Mouse (Mus musculus): Measurements from ENCODE around the gene Cd37.
A peak's percentile ranks its signal among the peaks of the same experiment; 100 is the strongest.

The Cd37 gene

DNA sequence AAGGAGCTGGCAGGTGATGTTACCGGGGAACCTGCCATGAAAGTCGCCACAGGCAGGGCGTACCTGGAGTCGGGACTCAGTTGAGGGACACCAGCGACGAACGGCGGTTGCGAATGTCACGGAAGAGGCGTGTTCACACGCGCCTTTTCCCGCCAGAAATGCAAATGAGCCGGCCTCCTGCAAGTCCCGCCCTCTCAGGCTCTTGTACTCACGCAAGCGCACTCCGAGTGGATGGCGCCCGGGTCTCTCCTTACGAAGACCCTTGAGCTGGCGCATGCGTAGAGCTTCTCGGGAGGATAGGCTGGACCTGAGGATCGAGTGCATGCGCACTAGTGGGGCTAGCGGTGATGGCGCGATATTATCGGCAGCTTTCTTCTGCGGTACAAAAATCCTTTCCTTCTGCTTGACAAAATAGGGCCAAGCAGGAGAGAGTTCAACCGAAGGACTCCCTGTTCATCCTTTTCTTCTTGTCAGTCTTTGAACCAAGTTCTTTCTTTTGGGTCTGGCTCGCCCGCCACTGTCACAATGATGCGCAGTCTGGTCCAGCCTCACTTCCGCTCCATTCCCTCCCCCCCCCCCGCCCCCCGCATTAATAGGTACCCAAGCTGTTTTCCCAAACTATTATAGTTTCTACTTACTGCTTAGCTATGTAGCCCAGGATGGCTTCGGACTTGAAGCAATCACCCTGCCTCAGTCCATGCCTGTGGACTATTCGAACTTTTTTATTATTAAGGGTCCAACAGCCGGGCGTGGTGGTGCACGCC, 34.4 kb downstream of the Cd37 start, which contains the start of gene Ccdc155:
Gene Ccdc155, minus strand, starts transcription at position 513 of the 764 bp plus-strand sequence.
- DNase-seq (ENCODE audit: low spot score in 2 of 2), result peak; percentile 52 to 83

DNA sequence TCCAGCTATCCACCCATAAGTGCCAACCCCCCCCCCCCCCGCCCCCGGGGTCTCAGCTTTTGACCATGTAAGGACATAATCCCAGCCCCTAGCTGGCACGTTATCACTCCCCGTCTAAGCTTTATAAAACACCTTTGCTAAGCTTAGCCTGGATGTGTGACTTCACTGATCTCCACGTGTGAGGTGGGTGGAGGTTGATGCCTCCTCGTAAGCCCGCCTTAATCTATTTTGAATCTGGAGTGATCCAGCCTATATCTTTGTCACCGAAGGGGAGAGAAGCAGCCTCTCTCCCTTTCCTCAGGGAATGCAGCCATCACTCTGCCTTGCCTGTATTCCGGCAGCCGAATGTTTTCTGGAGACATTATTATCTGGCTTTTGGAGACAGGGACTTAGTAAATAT, 36.3 kb downstream of the Cd37 start:
- no peak for DNase-seq (ENCODE audit: low spot score in 2 of 2)

DNA sequence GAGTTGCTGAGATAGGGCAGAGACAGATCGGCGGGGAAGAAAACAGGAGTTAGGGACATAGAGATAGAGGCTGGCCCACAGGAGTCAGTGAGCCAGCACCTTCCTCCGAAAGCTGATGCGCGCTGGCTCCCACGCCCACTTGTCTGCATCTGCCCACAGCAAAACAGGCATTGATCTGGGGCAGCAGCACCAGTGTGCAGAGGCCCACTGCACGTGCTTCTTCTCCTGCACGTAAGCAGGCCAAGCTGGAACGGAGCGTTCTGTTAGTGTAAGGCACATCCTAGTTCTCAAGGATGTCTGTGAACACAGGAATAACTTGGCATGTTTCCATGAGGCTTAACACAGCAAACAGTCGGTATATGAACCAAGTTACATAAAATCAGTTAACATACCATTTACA, 40.0 kb downstream of the Cd37 start:
- no peak for DNase-seq (ENCODE audit: low spot score in 2 of 2)

DNA sequence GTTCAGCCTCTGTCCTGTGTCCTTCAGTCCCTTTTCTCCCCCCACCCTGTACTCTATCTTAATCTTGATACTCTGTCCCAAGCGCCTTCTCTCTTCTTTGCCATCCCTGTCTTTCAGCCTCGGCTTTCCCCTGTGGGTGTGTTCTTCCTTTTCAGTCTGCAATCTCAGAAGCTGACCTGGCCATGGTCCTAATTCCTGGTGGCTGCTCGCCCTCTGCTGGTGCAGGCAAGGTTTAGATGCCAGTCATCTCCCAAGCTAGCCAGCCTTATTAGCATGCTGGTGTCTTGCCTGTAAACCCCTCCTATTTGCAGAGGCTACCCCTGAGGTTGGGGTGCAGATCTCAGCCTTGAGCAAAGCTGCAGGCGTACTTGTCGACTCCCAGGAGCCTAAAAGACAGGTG, 40.5 kb downstream of the Cd37 start:
- peak; percentile 59 to 76 for DNase-seq (ENCODE audit: low spot score in 2 of 2)

DNA sequence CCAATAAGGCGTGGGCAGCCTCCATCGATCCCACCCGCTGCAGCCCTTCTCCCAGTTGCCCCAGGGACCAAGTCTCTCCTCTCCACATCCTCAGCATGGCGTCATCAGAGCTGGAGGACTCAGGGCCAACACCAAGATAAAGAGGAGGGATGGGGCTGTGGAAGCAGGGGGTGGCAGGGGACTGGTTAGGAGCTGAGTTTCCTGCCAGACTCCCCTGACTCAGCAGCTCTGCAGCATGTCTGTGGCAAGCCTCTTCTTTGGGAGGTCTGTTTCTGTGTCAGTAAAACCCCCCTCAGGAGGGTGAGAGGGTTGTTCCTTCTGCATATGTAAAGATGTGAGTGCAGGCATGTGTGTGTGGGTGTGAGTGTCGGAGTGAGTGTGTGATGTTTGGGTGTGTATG, 41.9 kb downstream of the Cd37 start:
- DNase-seq (ENCODE audit: low spot score in 2 of 2), result no peak

DNA sequence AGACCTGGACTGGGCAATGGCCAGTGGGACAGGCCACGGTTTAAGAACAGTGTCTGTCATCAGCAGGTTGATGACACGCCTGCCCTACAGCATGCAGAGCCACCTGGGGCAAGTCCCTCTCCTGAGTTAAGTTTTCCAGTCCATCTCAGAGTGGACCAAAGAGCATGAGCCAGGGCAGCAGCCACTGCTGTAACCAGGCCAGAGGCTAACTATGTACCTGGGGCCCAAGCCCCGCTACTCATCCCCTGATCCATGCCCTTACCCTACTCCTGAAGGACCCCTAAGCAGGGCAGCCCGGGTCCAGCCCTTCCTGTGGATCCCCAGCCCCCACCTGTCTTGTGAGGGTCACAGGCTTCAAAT, 42.8 kb downstream of the Cd37 start:
- no peak for DNase-seq (ENCODE audit: low spot score in 2 of 2)

DNA sequence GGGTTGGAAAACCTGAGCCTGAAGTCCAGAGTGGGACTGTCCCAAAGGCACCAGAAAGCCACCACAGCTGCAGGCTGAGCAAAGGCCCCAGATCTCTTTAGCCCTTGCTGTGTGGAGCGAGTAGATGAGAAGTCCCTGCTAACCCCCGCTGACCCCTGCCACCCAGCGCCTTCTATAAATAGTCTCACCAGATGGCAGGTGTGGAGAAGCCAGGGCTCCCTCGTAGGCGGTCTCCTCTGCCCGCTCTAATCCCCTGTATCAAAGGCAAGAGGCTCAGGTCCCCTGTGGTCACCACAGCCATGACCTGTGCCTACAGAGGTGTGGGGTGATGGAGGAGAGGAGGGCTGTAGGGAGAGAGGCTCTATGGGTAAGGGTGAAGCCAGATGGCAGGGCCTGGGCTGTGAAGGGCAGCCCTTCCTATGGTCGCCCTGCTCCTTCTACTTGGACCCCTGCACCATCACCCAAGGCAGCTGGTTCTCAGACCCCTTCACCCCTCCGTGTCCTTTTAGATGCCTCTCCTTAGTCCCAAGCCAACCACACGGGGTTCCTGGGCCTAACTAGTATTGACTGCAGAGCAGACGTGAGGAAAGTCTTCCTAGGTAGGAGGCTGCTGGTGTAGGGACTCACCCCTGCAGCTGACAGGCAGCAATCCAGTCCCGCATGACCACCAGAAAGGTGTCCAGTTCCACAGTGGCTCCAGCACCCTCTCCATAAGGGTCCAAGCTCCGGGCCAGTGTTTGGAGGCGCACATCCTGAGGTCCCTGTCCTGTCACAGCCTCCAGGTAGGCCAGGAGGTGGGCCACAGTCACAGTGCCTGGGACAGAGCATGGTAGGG, 43.4 kb downstream of the Cd37 start:
- no peak for DNase-seq (ENCODE audit: low spot score in 2 of 2)

DNA sequence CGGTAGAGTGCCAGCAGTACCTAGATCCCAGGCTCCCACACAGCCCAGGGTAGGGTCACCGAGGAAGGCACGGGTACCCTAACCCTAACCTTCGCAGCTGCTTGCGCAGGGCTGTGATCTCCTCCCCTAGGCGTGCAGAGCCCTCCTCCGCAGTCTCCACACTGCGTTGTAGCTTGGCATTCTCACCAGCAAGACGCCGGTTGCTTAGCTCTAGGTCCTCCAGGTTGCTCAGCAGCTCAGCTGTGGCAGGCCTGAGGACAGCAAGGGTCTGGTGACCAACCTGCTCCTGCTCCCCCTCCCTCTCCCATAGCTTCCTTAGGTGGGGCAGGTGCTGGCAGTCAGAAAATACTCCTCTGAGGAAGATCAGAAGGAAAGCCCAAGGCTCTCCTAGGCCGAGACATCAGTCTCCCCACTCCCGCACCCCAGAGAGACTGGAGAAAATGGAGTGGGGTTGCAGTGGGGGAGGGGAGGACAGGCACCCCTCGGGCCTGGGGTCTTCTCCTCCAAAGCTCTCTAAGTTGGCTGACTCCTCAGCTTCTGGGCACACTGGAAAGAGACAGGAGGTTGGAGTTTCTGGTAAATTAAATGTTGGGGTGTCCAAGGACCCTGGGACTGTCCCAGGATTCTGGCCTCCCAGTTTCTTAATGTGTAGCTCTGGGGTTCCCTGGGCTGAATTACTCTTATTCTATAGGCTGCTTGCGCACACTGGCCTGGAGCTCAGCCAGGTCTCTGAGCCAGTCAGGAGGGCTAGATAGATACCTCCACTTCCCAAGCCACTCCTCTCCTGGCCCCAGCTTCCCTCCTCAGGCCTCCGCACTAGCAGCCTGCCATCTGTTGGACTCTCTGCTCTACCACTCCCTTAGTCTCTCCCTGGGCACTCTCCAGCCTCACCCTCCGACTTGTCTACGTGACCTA, 44.8 kb downstream of the Cd37 start:
- no peak for DNase-seq (ENCODE audit: low spot score in 2 of 2)

DNA sequence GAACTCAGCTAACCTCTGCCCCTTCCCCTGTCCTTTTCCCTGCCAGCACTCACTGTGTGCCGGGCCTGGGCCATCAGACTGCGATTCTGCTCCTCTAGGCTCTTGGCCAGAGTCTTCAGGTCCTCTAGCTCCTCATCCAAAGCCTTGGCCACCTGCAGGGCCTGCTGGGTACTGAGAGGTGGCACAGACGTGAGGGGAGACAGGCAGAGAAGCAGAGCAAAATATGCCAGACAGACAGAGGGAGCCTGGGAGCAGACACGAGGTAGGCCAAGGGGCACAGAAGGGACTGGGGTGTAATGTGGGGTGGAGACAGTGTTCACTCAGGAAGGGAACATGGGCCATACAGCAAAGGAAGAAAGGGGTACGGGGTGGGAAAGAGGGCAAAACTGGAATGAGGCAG, 45.5 kb downstream of the Cd37 start:
- no peak for DNase-seq (ENCODE audit: low spot score in 2 of 2)

DNA sequence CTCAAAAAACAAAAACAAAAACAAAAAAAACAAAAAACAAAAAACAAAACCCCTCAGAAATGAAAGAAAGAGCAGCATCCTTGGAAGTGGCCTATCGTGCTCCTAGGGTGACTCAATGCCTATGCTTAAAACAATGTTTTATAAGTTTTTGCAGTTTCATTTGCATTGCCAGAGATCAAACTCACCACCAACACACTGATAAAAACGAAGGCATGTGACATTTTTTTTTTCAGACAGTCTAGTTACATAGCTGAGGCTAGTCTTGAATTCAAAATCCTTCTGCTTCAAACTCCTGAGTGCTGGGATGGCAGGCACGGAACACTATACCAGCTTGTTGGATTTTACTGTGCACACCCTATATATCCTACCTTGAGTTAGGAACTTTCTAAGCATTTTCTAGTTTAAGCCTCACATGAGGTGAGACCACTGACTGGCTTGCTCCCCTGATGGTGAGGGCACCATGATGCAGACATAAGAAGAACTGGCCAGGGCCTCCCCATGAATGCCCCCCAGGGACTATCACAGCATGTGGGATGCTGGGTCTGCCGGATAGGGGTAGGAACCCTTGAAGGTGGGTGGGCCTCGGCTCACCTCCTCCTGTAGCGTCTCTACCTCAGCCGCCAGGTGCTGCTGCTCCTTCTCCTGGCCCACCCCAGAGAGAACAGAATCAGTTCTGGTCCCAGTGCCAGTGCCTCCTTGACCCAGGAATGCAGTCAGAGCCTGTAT, 46.2 kb downstream of the Cd37 start:
- no peak for DNase-seq (ENCODE audit: low spot score in 2 of 2)

DNA sequence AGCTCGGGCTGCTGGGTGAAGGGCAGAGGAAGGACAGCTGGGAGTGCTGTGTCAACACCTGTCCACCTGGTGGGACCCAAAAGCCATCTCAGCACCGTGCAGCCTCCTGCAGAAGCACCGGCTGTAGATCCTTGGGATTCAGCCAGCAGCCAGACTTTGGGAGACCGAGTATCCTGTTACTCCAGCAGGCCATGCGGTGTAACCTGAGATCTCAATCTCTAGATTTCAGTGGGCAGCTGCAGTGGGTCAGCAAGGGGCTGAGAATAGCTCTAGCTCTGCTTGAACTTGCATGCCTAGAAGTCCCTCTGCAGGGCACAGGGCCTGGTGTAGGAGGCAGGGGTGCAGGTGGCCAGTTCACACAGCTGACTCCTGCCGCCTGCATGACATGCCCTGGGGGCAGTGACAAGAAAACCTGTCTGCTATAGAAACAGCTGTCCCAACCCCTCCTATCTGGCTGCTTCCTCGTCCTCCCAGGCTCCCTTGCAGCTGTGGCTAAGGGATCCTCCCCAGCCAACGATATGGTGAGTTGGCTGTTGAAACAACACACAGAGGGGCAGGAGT, 47.0 kb downstream of the Cd37 start:
- DNase-seq (ENCODE audit: low spot score in 2 of 2), result no peak

DNA sequence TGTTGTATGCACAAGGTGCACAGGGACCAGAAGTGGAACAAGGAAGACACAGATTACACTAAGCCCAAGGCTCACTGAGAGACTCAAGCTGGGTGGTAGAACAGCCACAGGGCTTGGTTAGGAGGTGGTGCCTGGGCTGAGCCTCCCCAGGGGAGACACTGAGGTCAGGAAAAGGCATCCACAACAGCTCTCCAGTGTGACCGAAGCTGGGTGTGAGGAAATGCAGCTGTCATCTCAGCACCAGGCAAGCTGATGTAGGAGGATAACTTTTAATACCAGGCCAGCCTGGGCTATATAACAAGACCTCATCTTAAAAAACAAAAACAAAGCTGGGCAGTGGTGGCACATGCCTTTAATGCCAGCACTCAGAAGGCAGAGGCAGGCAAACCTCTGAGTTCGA, 47.8 kb downstream of the Cd37 start:
- DNase-seq (ENCODE audit: low spot score in 2 of 2), result no peak

DNA sequence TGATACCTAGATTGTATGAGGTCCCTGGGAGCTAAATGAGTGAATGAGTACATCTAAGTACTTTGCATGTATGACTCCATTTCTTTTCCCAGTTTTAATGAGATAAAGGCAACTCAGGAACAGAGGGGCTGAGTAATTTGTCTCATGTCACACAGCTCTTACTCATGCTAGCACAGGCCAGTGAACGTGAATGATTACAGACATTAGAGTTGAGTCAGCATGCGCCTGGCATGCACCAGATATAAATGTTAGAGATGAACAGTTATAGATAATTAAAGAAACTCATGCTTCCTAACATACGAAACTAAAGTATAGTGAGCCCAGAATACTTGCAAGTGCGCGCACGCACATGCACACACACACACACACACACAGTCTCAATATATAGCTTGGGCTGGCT, 48.7 kb downstream of the Cd37 start:
- DNase-seq (ENCODE audit: low spot score in 2 of 2), result no peak

DNA sequence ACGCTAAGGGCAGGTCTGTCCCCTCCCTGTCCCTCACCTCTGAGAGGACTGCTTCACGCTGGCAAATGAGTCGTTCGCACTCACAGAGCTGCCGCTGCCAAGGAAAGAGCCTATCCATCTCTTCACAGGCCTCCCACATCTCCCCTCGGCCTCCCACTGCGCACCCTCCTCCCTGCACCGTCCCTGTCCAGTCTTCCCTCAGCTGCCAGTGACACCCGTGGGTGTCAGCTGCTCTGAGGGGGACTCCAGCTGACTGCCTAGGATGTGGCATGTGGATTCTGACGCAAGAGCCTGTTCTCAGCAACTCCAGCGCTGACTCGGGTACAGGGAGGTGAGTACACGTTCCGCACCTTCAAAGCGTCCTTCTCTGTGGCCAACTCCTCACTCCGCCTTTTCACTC, 49.3 kb downstream of the Cd37 start:
- DNase-seq (ENCODE audit: low spot score in 2 of 2), result no peak

DNA sequence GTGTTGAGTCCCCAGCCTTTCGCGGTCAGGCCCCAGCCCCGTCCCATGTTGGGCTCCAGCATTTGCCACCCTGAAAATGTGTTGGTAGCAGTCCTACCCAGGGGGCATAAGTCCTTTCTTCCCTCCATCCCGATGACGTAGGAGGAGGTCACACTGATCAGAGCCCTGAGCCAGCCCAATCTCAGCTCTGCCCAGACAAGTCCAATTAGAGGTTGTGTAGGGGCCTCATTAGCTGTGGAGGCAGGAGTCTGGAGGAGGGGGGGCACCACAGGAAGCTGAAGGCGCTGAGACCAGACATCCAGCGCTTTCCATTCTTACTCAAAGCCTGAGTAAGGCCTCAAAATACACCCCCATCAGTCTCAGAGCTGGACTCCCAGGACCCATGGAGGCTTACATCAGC, 53.0 kb downstream of the Cd37 start:
- DNase-seq (ENCODE audit: low spot score in 2 of 2), result no peak

DNA sequence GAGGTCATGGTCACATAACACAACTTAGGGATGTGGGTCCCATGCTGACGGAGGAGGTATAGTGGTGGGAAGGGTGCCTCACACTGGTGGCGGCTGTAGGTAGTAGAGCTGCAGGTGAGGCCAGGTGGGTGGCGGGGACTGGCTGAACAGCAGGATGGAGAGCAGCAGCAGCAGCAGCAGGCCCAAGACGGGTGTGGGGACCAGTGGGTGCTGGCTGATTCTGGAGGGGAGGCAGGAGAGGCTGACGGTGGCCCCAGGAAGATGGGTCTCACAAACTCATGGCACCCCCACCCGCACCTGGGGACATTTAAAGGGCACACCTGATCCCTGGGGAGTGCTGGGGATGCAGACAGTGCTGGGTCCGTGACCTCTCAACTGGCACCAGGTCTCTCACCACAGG, 55.2 kb downstream of the Cd37 start:
- no peak for DNase-seq (ENCODE audit: low spot score in 2 of 2)

Data from urinary bladder, postnatal 36 days (tissue).